Mouse (Mus musculus) spleen, adult 2 months (tissue): ENCODE results near the gene Slc5a11.

Experiments used
- CTCF ChIP-seq: fragments of 200-500 bp; IDR thresholded peaks from 2 replicates; pipeline ENCODE4 v1.5.1; 2011; ENCODE audit warnings: mild to moderate bottlenecking, inconsistent platforms; ENCODE audit not compliant: insufficient read depth, insufficient read length, insufficient replicate concordance; ENCODE audit errors: extremely low read depth
- POLR2A ChIP-seq: fragments of 200-500 bp; IDR thresholded peaks from 2 replicates; pipeline ENCODE4 v1.6.1; 2011; ENCODE audit warnings: low read depth, low read length, inconsistent platforms

GRCm38 (mm10) chr7:123307887-123308558 is 93.4 kb downstream of the Slc5a11 start:
- no peak for TF ChIP-seq CTCF
- TF ChIP-seq POLR2A = no peak
